Mouse (Mus musculus) myocyte (in vitro differentiated cells): ENCODE results near the gene Serhl. TPM values are rescaled to one million over a fixed set of nuclear protein-coding genes. Genes with fewer than 3 reads are reported as not detected.
"Not testable (repeated sequence)": the region's sequence is repeated elsewhere in the genome, so short reads cannot be mapped to it uniquely, and the experiment has no call there.

ENCODE experiments used
- H3K27me3 ChIP-seq: one replicate; pipeline ENCODE4 v1.6.1; 2011; ENCODE audit not compliant: control insufficient read depth, insufficient read depth, insufficient read length
- H3K36me3 ChIP-seq: one replicate; pipeline ENCODE4 v1.6.1; 2011; ENCODE audit not compliant: control insufficient read depth, insufficient read depth
- H3K4me2 ChIP-seq: one replicate; pipeline ENCODE4 v1.6.1; 2011; ENCODE audit warnings: low read depth, control low read depth
- H3K4me3 ChIP-seq: one replicate; pipeline ENCODE4 v1.5.1; 2011; ENCODE audit warnings: mild to moderate bottlenecking, control low read depth, moderate library complexity
- H3K79me2 ChIP-seq: one replicate; pipeline ENCODE4 v1.6.1; 2011; ENCODE audit not compliant: control insufficient read depth, insufficient read depth
- H3ac ChIP-seq: one replicate; pipeline ENCODE4 v1.6.1; 2011; ENCODE audit not compliant: control insufficient read depth, insufficient read length
- CEBPB ChIP-seq: IDR thresholded peaks from 2 replicates; pipeline ENCODE4 v1.6.1; 2011; ENCODE audit warnings: mild to moderate bottlenecking, moderate library complexity; ENCODE audit not compliant: poor library complexity, insufficient read depth, severe bottlenecking
- E2F4 ChIP-seq: IDR thresholded peaks from one replicate; pipeline ENCODE4 v1.6.1; 2011; ENCODE audit warnings: mild to moderate bottlenecking, control low read depth, moderate library complexity; ENCODE audit not compliant: insufficient read depth
- MAX ChIP-seq: IDR thresholded peaks from one replicate; pipeline ENCODE4 v1.6.1; 2011; ENCODE audit warnings: low read depth, mild to moderate bottlenecking, control low read depth
- MYOD1 ChIP-seq, 3 experiments: IDR thresholded peaks; one replicate each; pipeline ENCODE4 v1.6.1; 2011; ENCODE audit warnings: control low read depth in 2 of 3, low read depth in 2 of 3, mild to moderate bottlenecking in 2 of 3, moderate library complexity in 1 of 3; ENCODE audit not compliant: insufficient read length in 2 of 3, control insufficient read depth in 1 of 3
- MYOG ChIP-seq, 3 experiments: IDR thresholded peaks; one replicate each; pipeline ENCODE4 v1.6.1; 2011; ENCODE audit warnings: control low read depth in 2 of 3, low read depth in 2 of 3, mild to moderate bottlenecking in 2 of 3; ENCODE audit not compliant: insufficient read length in 2 of 3, control insufficient read depth in 1 of 3, insufficient read depth in 1 of 3
- POLR2A ChIP-seq: IDR thresholded peaks from one replicate; pipeline ENCODE4 v1.6.1; 2011; ENCODE audit warnings: low read depth, mild to moderate bottlenecking, control low read depth, moderate library complexity; ENCODE audit not compliant: insufficient read length
- POLR2AphosphoS2 ChIP-seq: IDR thresholded peaks from one replicate; pipeline ENCODE4 v1.6.1; 2011; ENCODE audit warnings: low read depth, control low read depth; ENCODE audit not compliant: insufficient read length
- REST ChIP-seq: IDR thresholded peaks from one replicate; pipeline ENCODE4 v1.6.1; 2011; ENCODE audit warnings: mild to moderate bottlenecking, control low read depth, moderate library complexity; ENCODE audit not compliant: insufficient read depth, insufficient read length
- SRF ChIP-seq: IDR thresholded peaks from one replicate; pipeline ENCODE4 v1.6.1; 2011; ENCODE audit warnings: low read depth; ENCODE audit not compliant: control insufficient read depth, insufficient read length
- TCF12 ChIP-seq: IDR thresholded peaks from one replicate; pipeline ENCODE4 v1.6.1; 2011; ENCODE audit warnings: mild to moderate bottlenecking, control low read depth; ENCODE audit not compliant: poor library complexity, insufficient read depth, severe bottlenecking
- TCF3 ChIP-seq: IDR thresholded peaks from one replicate; pipeline ENCODE4 v1.6.1; 2011; ENCODE audit warnings: low read depth, control low read depth; ENCODE audit not compliant: insufficient read length
- USF1 ChIP-seq: IDR thresholded peaks from one replicate; pipeline ENCODE4 v1.6.1; 2011; ENCODE audit warnings: low read depth, mild to moderate bottlenecking, control low read depth, moderate library complexity
- polyA plus RNA-seq: library from polyadenylated mRNA; unstranded; fragments of >200 nt; fragmentation: generic; extraction: Trizol; gene quantifications from one replicate; pipeline ENCODE4 v1.2.1, GENCODE M21; 2012; ENCODE audit warnings: missing spikeins

Gene Serhl
- polyA plus RNA-seq, 1 experiment, result 33.7 TPM

GRCm38 (mm10) chr15:83056378-83057083, 32.8 kb upstream of the Serhl start:
- no peak overlapping the region for H3K4me3 ChIP-seq
- no peaks in the 10 kb centered on the region for H3K79me2 ChIP-seq
- H3K36me3 ChIP-seq, result no peaks in the 10 kb centered on the region
- peak overlapping the region; percentile 28 for H3K4me2 ChIP-seq
- TF ChIP-seq E2F4 (no peak), POLR2A (no peak), MAX (no peak), TCF3 (no peak), POLR2AphosphoS2 (no peak), CEBPB (no peak), TCF12 (no peak), MYOG (IDR thresholded peaks at IDR 0.05; ENCODE audit: control insufficient read depth in 1 of 3, insufficient read depth in 1 of 3, insufficient read length in 2 of 3, low read depth in 2 of 3) (no peak)
- H3ac ChIP-seq, result no peak overlapping the region
- H3K27me3 ChIP-seq, result peaks cover 48% of the 10 kb centered on the region

- Histone ChIP-seq H3K4me3 (no peak overlapping the region), H3K4me2 (no peak overlapping the region), H3K79me2 (no peaks in the 10 kb centered on the region), H3ac (no peak overlapping the region), H3K36me3 (no peaks in the 10 kb centered on the region), H3K27me3 (peaks cover 56% of the 10 kb centered on the region)
- TF ChIP-seq CEBPB, result no peak
- no peak for TF ChIP-seq SRF
- TF ChIP-seq E2F4, result no peak
- no peak for TF ChIP-seq MYOD1 (IDR thresholded peaks at IDR 0.05; ENCODE audit: control insufficient read depth in 1 of 3, insufficient read length in 2 of 3, low read depth in 2 of 3)
- TF ChIP-seq REST, result no peak
- TF ChIP-seq POLR2AphosphoS2, result no peak
- no peak for TF ChIP-seq MYOG (IDR thresholded peaks at IDR 0.05; ENCODE audit: control insufficient read depth in 1 of 3, insufficient read depth in 1 of 3, insufficient read length in 2 of 3, low read depth in 2 of 3)
- TF ChIP-seq MAX, result no peak
- TF ChIP-seq TCF3, result no peak
- no peak for TF ChIP-seq USF1
- TF ChIP-seq TCF12, result no peak
- no peak for TF ChIP-seq POLR2A
These were observed 31.8 kb upstream of the Serhl start for GRCm38 (mm10) chr15:83057533-83057932.

GRCm38 (mm10) chr15:83059233-83059660, 30.1 kb upstream of the Serhl start:
- peaks cover 49% of the 10 kb centered on the region for H3K27me3 ChIP-seq
- H3K4me3 ChIP-seq, result no peak overlapping the region
- no peaks in the 10 kb centered on the region for H3K36me3 ChIP-seq
- TF ChIP-seq TCF12 (no peak), MAX (no peak), POLR2A (no peak), POLR2AphosphoS2 (no peak), REST (no peak), SRF (no peak), USF1 (no peak), E2F4 (no peak), CEBPB (no peak), MYOD1 (IDR thresholded peaks at IDR 0.05; ENCODE audit: control insufficient read depth in 1 of 3, insufficient read length in 2 of 3, low read depth in 2 of 3) (no peak), TCF3 (no peak), MYOG (IDR thresholded peaks at IDR 0.05; ENCODE audit: control insufficient read depth in 1 of 3, insufficient read depth in 1 of 3, insufficient read length in 2 of 3, low read depth in 2 of 3) (no peak)
- no peak overlapping the region for H3K4me2 ChIP-seq
- H3K79me2 ChIP-seq, result no peaks in the 10 kb centered on the region
- H3ac ChIP-seq, result no peak overlapping the region

- Histone ChIP-seq H3K36me3 (no peaks in the 10 kb centered on the region), H3K79me2 (no peaks in the 10 kb centered on the region), H3K4me2 (no peak overlapping the region), H3K27me3 (peaks cover 28% of the 10 kb centered on the region), H3K4me3 (no peak overlapping the region), H3ac (no peak overlapping the region)
- TF ChIP-seq USF1 (no peak), TCF12 (no peak), POLR2A (no peak), MAX (no peak), SRF (no peak), E2F4 (no peak)
These were observed 27.6 kb upstream of the Serhl start for GRCm38 (mm10) chr15:83061689-83062088.

- not testable (repeated sequence) for H3ac ChIP-seq, H3K36me3 ChIP-seq, H3K79me2 ChIP-seq, H3K4me2 ChIP-seq, H3K4me3 ChIP-seq
- peaks cover 19% of the 10 kb centered on the region for H3K27me3 ChIP-seq
These were observed 26.7 kb upstream of the Serhl start for GRCm38 (mm10) chr15:83062582-83062981.
